Mouse (Mus musculus): ENCODE data around the gene Ints14.

- TF ChIP-seq CTCF (IDR thresholded peaks at IDR 0.05; ENCODE audit: low read depth), result no peak
- TF ChIP-seq EP300 (IDR thresholded peaks at IDR 0.05; ENCODE audit: low read depth), result no peak
These were observed 54.9 kb downstream of the Ints14 start for GRCm38 (mm10) chr9:65015461-65016222.

Data from heart, postnatal 0 days (tissue).